Mouse (Mus musculus): ENCODE measurements at regions not wholly inside any gene's neighbourhood (a gene's known extent, or its start where the extent isn't known, plus 50 kb on each side); places are given as distances from the start of the nearest gene placed in this dataset.

DNA sequence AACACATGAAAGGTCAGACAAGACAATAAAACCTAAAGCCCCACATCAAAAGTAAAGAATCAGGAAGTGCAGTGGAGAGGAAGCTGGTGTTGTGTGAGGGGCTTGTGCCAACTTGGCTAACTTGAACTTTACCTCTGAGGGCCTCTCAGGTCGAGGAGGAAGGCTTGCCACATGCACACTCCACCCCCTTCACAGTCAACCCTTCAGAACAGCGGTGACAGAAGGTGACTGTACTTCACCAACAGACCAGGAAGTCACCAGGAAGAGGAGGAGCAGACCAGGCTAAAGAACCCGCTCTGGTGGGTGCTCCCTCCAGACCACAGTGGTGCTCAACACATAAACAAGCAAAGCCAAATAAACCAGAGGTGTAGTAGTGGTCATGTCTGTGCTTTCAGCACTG lies 341.0 kb downstream of the Zfp706 start:
- no peak for DNase-seq

DNA sequence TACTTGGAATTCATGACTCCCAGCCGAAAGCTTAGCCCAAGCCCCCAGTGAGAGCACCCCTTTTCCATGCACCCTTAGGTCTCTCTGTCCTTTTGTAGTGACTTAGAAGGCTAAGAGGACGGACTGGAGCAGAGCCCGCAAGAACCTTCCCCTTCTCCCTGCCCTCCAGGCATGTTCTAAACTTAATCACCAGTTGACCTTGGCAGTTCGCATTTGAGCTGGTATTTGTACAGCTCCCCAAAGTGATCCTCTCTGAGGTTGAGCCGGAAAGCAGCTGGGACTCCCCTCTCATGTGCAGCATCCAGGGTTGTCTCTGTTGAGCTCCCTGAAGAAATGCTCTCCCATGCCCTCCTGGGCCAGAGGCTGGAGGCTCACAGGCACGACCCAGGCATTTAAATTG lies 343.2 kb downstream of the Zfp706 start:
- no peak for DNase-seq

DNA sequence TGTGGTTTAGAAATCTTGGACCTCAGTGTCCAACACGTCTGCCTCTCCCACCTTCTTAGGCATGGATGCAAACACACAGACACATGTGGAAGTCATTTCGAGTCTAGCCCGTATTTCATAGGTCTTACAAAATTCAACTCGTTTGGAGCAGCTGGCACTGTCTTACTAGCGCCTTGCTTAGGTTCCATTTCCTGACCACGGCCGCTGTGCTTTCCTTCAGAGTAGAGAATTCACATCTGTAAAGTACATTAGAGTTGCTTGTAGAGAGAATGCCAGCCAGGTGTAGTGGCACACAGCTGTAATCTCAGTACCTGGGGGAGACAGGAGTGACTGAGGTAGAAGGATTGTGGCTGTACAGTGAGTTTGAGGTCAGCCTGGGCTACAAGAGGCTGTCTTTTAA lies 346.6 kb downstream of the Zfp706 start:
- DNase-seq, result no peak
